Mouse (Mus musculus): ENCODE data around the gene Atg10. TPM values are rescaled to one million over a fixed set of nuclear protein-coding genes. Genes with fewer than 3 reads are reported as not detected.
A peak's percentile ranks its signal among the peaks of the same experiment; 100 is the strongest.

Atg10 gene
- total and polyA plus RNA-seq, 2 experiments from 2014 or later = 6.7 to 41.8 TPM

DNA sequence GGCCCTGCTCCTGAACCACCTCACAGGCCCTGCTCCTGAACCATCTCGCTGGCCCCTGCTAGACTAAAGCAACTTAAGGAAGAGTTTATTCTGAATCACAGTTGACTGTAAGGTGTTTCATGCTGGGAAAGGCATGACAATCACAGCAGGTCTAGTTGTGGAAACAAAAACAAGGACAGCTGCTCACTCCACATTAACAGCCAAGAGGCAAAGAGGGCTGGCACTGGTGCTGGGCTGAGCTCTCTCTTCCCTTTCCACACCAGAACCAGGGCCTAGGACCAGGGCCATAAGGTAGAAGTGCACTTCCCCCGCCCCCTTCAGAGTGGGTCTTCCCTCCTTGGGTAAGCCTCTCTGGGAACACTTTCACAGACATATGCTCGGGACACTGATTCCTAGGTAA, 48.4 kb downstream of the Atg10 start:
- Histone ChIP-seq H3K36me3 (replicated peaks; ENCODE audit: control insufficient read depth, insufficient read depth, low read length) (no peaks in the 10 kb centered on the region), H3K9ac (replicated peaks; ENCODE audit: low read depth, low read length) (no peak overlapping the region), H3K4me2 (ENCODE audit: low read depth, low read length) (no peak overlapping the region), H3K9me3 (replicated peaks; ENCODE audit: control insufficient read depth, low read length) (no peaks in the 10 kb centered on the region), H3K4me1 (ENCODE audit: control insufficient read depth, insufficient read depth) (no peaks in the 10 kb centered on the region), H3K27ac (ENCODE audit: low read depth) (no peak overlapping the region), H3K4me3 (ENCODE audit: low read depth, low read length) (no peak overlapping the region), H3K27me3 (ENCODE audit: control insufficient read depth, insufficient read depth, low read length) (no peaks in the 10 kb centered on the region)
- ATAC-seq (ENCODE audit: insufficient read depth, low read depth) (no peak), DNase-seq (ENCODE audit: low spot score) (no peak)
- no peak for TF ChIP-seq EP300 (IDR thresholded peaks at IDR 0.05; ENCODE audit: low read depth)
- TF ChIP-seq CTCF (IDR thresholded peaks at IDR 0.05; ENCODE audit: low read depth) = no peak
- 70% methylated on average over 3 of the region's 3 CpGs for WGBS

DNA sequence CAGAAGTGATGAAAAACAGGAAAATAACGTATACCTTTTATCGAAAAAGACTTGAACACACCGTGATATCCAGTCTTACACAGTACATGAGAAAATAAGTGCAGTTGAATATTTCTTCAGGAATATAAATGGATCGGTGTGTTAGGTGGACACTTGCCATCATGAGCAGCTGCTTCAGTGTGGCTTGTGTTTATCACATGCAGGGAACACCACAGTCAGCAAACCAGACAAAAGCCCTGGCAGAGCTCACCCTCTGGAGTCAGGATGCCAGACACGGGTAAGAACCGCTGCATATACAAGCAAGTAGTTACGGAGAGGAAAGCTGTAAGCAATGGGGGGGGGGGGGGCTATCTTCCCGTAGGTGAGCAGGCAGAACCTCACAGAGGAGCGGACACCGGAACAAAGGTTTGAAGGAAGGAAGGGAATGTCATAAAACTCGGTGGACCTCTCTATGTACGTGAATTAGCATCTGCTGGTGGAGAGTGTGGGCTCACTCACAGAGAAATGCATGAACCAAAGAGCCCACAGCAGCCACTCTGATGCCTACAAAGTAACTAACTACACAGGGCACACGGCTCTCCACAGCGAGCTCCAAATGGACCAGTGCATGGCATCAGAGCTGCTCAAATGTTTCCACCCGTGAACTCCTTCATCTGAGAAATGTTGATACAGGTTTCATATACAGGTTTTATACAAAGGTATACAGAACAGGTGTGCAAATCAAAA, 51.8 kb downstream of the Atg10 start:
- peaks cover 9% of the 10 kb centered on the region; the same call in 1 of the 2 replicates for H3K4me1 ChIP-seq (ENCODE audit: control insufficient read depth, insufficient read depth)
- no peak for DNase-seq (ENCODE audit: low spot score)
- no peaks in the 10 kb centered on the region for H3K36me3 ChIP-seq (replicated peaks; ENCODE audit: control insufficient read depth, insufficient read depth, low read length)
- no peak for ATAC-seq (ENCODE audit: insufficient read depth, low read depth)
- H3K27me3 ChIP-seq (ENCODE audit: control insufficient read depth, insufficient read depth, low read length) = no peaks in the 10 kb centered on the region
- H3K9ac ChIP-seq (replicated peaks; ENCODE audit: low read depth, low read length) = no peak overlapping the region
- no peak overlapping the region for H3K27ac ChIP-seq (ENCODE audit: low read depth)
- 78% methylated on average over 15 of the region's 15 CpGs for WGBS
- TF ChIP-seq EP300 (IDR thresholded peaks at IDR 0.05; ENCODE audit: low read depth) (no peak), CTCF (IDR thresholded peaks at IDR 0.05; ENCODE audit: low read depth) (no peak)
- H3K4me2 ChIP-seq (ENCODE audit: low read depth, low read length) = no peak overlapping the region
- no peak overlapping the region for H3K4me3 ChIP-seq (ENCODE audit: low read depth, low read length)
- H3K9me3 ChIP-seq (replicated peaks; ENCODE audit: control insufficient read depth, low read length) = no peaks in the 10 kb centered on the region

DNA sequence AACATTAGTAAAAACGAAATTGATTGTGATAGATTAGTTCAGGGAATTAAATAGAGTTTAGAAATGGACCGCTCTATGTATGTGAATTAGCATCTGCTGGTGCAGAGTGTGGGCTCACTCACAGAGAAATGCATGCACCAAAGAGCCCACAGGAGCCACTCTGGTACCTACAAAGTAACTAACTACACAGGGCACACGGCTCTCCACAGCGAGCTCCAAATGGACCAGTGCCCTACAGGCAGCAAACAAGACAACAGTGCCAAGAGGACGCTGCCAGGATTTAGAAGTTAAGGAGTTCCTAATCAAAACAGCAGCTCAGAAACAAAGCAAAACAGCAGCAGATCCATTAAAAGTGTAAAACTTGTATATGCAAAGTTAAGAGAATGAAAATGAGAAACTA, 52.6 kb downstream of the Atg10 start:
- Histone ChIP-seq H3K27me3 (ENCODE audit: control insufficient read depth, insufficient read depth, low read length) (no peaks in the 10 kb centered on the region), H3K4me1 (ENCODE audit: control insufficient read depth, insufficient read depth) (peaks cover 9% of the 10 kb centered on the region; the same call in 1 of the 2 replicates), H3K27ac (ENCODE audit: low read depth) (no peak overlapping the region), H3K36me3 (replicated peaks; ENCODE audit: control insufficient read depth, insufficient read depth, low read length) (no peaks in the 10 kb centered on the region), H3K9me3 (replicated peaks; ENCODE audit: control insufficient read depth, low read length) (no peaks in the 10 kb centered on the region), H3K4me2 (ENCODE audit: low read depth, low read length) (no peak overlapping the region), H3K4me3 (ENCODE audit: low read depth, low read length) (no peak overlapping the region), H3K9ac (replicated peaks; ENCODE audit: low read depth, low read length) (no peak overlapping the region)
- ATAC-seq (ENCODE audit: insufficient read depth, low read depth) (no peak), DNase-seq (ENCODE audit: low spot score) (no peak)
- WGBS = 77% methylated on average over 5 of the region's 5 CpGs
- TF ChIP-seq CTCF (IDR thresholded peaks at IDR 0.05; ENCODE audit: low read depth) (no peak), EP300 (IDR thresholded peaks at IDR 0.05; ENCODE audit: low read depth) (no peak)

DNA sequence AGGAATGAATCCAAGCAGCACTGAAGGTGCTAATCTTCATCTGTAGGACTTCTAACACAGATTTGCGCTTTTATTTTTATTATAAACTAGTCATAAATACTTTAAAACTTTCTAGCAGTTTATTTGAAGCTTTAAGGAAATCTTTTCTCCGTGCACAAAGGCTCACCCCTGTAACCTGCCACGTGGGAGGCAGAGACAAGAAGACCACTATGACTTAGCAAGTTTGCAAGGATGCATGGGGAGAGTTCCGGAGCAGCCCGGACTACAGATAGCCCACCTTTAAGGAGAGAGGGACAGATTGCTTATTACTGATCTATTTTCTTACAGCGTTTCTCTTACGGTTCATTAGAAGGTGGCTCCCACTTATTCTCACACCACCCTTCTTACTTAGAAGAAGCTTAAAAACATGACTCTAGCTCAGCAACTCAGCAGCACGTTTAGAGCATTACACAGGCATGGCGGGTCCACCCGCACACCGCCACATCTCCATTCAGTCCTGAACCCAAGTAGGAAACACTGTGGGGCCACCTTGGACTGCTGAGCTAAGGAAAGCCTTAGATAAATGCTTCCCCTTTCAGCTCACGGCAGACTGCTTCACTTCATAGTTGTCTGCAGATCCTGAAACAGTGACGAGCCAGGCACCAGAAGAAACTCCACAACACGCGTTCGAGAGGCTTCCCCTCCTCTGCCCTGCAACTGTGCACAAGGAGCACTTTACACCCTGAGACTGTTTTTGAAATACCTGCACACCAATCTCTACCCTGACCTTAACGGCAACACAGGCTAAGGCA, 54.0 kb downstream of the Atg10 start:
- Histone ChIP-seq H3K36me3 (replicated peaks; ENCODE audit: control insufficient read depth, insufficient read depth, low read length) (no peaks in the 10 kb centered on the region), H3K9ac (replicated peaks; ENCODE audit: low read depth, low read length) (no peak overlapping the region), H3K27me3 (ENCODE audit: control insufficient read depth, insufficient read depth, low read length) (no peaks in the 10 kb centered on the region), H3K4me2 (ENCODE audit: low read depth, low read length) (no peak overlapping the region), H3K27ac (ENCODE audit: low read depth) (no peak overlapping the region), H3K4me1 (ENCODE audit: control insufficient read depth, insufficient read depth) (peaks cover 19% of the 10 kb centered on the region), H3K9me3 (replicated peaks; ENCODE audit: control insufficient read depth, low read length) (no peaks in the 10 kb centered on the region), H3K4me3 (ENCODE audit: low read depth, low read length) (no peak overlapping the region)
- TF ChIP-seq CTCF (IDR thresholded peaks at IDR 0.05; ENCODE audit: low read depth) (no peak), EP300 (IDR thresholded peaks at IDR 0.05; ENCODE audit: low read depth) (no peak)
- WGBS = 61% methylated on average over 17 of the region's 17 CpGs
- ATAC-seq (ENCODE audit: insufficient read depth, low read depth) (no peak), DNase-seq (ENCODE audit: low spot score) (no peak)

DNA sequence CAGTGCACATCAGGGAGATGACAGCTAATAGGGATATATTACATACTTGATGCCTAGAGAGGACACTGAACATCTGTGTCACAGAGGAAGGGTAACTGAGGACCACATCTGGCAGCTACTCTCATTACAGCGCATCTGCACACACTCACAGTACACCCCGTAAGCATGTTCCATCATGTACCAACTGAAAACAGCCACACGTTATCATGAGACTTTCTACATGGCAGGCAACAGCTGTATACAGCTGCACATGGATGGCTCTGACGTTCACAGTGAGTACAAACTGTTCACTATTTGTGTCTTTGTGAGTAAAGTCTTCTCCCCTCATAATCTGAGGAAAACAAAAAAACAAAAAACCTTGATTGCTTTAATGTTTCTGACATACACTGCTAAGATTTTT, 55.3 kb downstream of the Atg10 start:
- DNase-seq (ENCODE audit: low spot score) = no peak
- ATAC-seq (ENCODE audit: insufficient read depth, low read depth) = peak; percentile 27; the same call in 1 of the 2 replicates

More for the DNA sequence above, 55.3 kb downstream of the Atg10 start:
- Histone ChIP-seq H3K4me3 (ENCODE audit: low read depth, low read length) (no peak overlapping the region), H3K36me3 (replicated peaks; ENCODE audit: control insufficient read depth, insufficient read depth, low read length) (no peaks in the 10 kb centered on the region), H3K27me3 (ENCODE audit: control insufficient read depth, insufficient read depth, low read length) (no peaks in the 10 kb centered on the region), H3K27ac (ENCODE audit: low read depth) (no peak overlapping the region), H3K9ac (replicated peaks; ENCODE audit: low read depth, low read length) (no peak overlapping the region), H3K4me1 (ENCODE audit: control insufficient read depth, insufficient read depth) (peaks cover 26% of the 10 kb centered on the region), H3K4me2 (ENCODE audit: low read depth, low read length) (no peak overlapping the region), H3K9me3 (replicated peaks; ENCODE audit: control insufficient read depth, low read length) (no peaks in the 10 kb centered on the region)
- 78% methylated on average over 4 of the region's 4 CpGs for WGBS
- TF ChIP-seq CTCF (IDR thresholded peaks at IDR 0.05; ENCODE audit: low read depth) = no peak
- no peak for TF ChIP-seq EP300 (IDR thresholded peaks at IDR 0.05; ENCODE audit: low read depth)

Data from heart, postnatal 0 days (tissue).